Mouse (Mus musculus) embryonic fibroblast, embryonic 13.5 days (primary cell): ENCODE results near the gene Kcnip4.

Experiments used
- CTCF ChIP-seq: IDR thresholded peaks from 2 replicates; pipeline ENCODE4 v1.5.1; 2011; ENCODE audit warnings: mild to moderate bottlenecking, control low read depth, low read length, moderate library complexity, borderline replicate concordance; ENCODE audit not compliant: insufficient read depth
- POLR2A ChIP-seq: IDR thresholded peaks from 2 replicates; pipeline ENCODE4 v1.6.1; 2011; ENCODE audit warnings: low read depth, mild to moderate bottlenecking, control low read depth, low read length, moderate library complexity

- no peak for TF ChIP-seq POLR2A
- no peak for TF ChIP-seq CTCF
Measured at GRCm38 (mm10) chr5:48687068-48687467, 837.6 kb downstream of the Kcnip4 start.
